In the genomic region with DNA sequence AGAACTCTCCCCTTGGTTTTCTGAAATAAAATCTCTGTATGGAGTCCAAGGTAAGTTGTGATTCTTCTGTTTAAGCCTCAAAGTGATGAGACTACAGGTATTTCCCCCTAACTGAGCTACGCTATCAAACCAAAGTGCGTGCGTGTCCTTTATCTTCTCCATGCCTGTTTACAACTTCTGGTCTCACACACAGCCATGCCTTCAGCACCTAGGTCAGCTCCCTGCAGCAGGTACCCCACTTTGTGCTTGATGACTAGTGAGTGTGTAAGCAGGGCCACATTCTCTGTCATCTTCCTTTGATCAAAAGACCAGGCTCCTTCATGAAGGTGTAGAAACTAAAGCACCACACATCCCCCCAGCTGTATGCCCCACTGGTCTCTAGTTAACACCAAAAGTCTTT, we compare ENCODE assay signal across 8 mouse cellular contexts. TPM values are rescaled to one million over a fixed set of nuclear protein-coding genes. Genes with fewer than 3 reads are reported as not detected.
DNase-seq lines count a peak whose midpoint lies in the region; TF ChIP-seq lines count a peak whose summit lies in the region.
"Had no signal": no experiment of that assay in that cellular context is flagged by ENCODE, and none has a peak within 500 bp of the region (broad histone marks: within the 10 kb centered on the region; RNA-seq: fewer than 3 reads in every experiment).

No protein-coding gene starts in this region.

- H3K27me3 ChIP-seq in MEL (ENCODE audit: control insufficient read depth in 1 of 2, insufficient read depth in 2 of 2, low read length in 2 of 2) = no peaks in the 10 kb centered on the region

- TF ChIP-seq EP300 in MEL (IDR thresholded peaks at IDR 0.05; ENCODE audit: low read depth in 1 of 2, low read length in 2 of 2) = no peak

- no peak overlapping the region for H3K9ac ChIP-seq in MEL (ENCODE audit: control insufficient read depth, low read depth, low read length, poor library complexity, severe bottlenecking)

- H3K9me3 ChIP-seq in MEL (replicated peaks; ENCODE audit: insufficient read depth, low read length) = no peaks in the 10 kb centered on the region

- no peak for TF ChIP-seq RAD21 in MEL (IDR thresholded peaks at IDR 0.05; ENCODE audit: low read depth, low read length)

- no peak overlapping the region for H3K4me3 ChIP-seq in MEL (ENCODE audit: control insufficient read depth in 1 of 2, insufficient read depth in 1 of 2, low read depth in 2 of 2, low read length in 2 of 2)

- H3K79me2 ChIP-seq in MEL (ENCODE audit: control insufficient read depth, insufficient read depth, low read length, poor library complexity) = no peaks in the 10 kb centered on the region

- TF ChIP-seq POLR2A in MEL (IDR thresholded peaks at IDR 0.05; ENCODE audit: control insufficient read depth in 1 of 2, insufficient read depth in 1 of 2, low read depth in 1 of 2, low read length in 2 of 2, poor library complexity in 1 of 2) = no peak

- no peaks in the 10 kb centered on the region for H3K36me3 ChIP-seq in MEL (ENCODE audit: control insufficient read depth in 1 of 2, insufficient read depth in 2 of 2, low read length in 2 of 2)

- no peaks in the 10 kb centered on the region for H3K4me1 ChIP-seq in MEL (ENCODE audit: control insufficient read depth in 1 of 2, insufficient read depth in 2 of 2, low read length in 2 of 2)

- no peak for TF ChIP-seq CTCF in MEL (IDR thresholded peaks at IDR 0.05 in 2 of 3, conservative IDR thresholded peaks at IDR 0.05 in 1 of 3; ENCODE audit: control insufficient read depth in 1 of 3, insufficient read depth in 1 of 3, low read depth in 2 of 3, low read length in 3 of 3, poor library complexity in 1 of 3, severe bottlenecking in 1 of 3)

- peak; percentile 68 for DNase-seq in kidney, postnatal 10 days
- DNase-seq in kidney, adult 18-20 months = no peak
- peak; percentile 61 for DNase-seq in MEL (ENCODE audit: low read depth, low spot score)
- DNase-seq in adrenal gland, postnatal 25 days = peak; percentile 63
- DNase-seq in mesoderm, embryonic 11.5 days (ENCODE audit: low read depth, low spot score) = peak; percentile 61
- no peak for DNase-seq in ovary, postnatal 14 days (ENCODE audit: low spot score)
- DNase-seq in adipocyte (ENCODE audit: low spot score) = no peak
- DNase-seq: cerebellum, adult 9-11 months had no signal

- no peak overlapping the region for H3K27ac ChIP-seq in MEL (ENCODE audit: control insufficient read depth, low read depth, low read length)

TF ChIP-seq in MEL, 35 proteins besides CTCF, POLR2A, EP300 and RAD21:
- TF ChIP-seq MYC (IDR thresholded peaks at IDR 0.05; ENCODE audit: low read depth, low read length) (no peak), MAFK (IDR thresholded peaks at IDR 0.05; ENCODE audit: borderline replicate concordance, low read depth, low read length) (no peak), BHLHE40 (IDR thresholded peaks at IDR 0.05; ENCODE audit: borderline replicate concordance, low read depth, low read length) (no peak), NRF1 (IDR thresholded peaks at IDR 0.05; ENCODE audit: insufficient read depth, low read depth, low read length, poor library complexity, severe bottlenecking) (no peak), MEF2A (IDR thresholded peaks at IDR 0.05; ENCODE audit: extremely low read depth, insufficient replicate concordance, low read depth, low read length, poor library complexity, severe bottlenecking) (no peak), ZKSCAN1 (IDR thresholded peaks at IDR 0.05; ENCODE audit: low read depth, low read length) (no peak), CHD1 (IDR thresholded peaks at IDR 0.05; ENCODE audit: low read depth, low read length) (no peak), USF1 (IDR thresholded peaks at IDR 0.05; ENCODE audit: low read depth, low read length) (no peak), UBTF (IDR thresholded peaks at IDR 0.05; ENCODE audit: borderline replicate concordance, insufficient read depth, low read depth, low read length) (no peak), SIN3A (IDR thresholded peaks at IDR 0.05; ENCODE audit: low read length) (no peak), HCFC1 (IDR thresholded peaks at IDR 0.05; ENCODE audit: low read depth, low read length) (no peak)
TF ChIP-seq in MEL: peak in this region for 0.

RNA-seq across cellular contexts. Expression of a gene that starts 22.0 kb away (rescaled TPM):
- total RNA-seq in MEL (2012; rRNA removed) = 7.2 and 9.9 TPM in 2 replicates
- 1 to 10 TPM in 1 of 2 experiments, not detected in 1; 9.5 TPM for polyA plus RNA-seq in MEL (2012; ENCODE audit: insufficient read depth in 1 of 2, insufficient read length in 2 of 2, low read depth in 1 of 2, low replicate concordance in 2 of 2, missing spikeins in 1 of 2)
- total RNA-seq in adrenal gland, postnatal 25 days (2021) = 7.1 and 8.7 TPM in 2 replicates

Comparison
In these comparisons a context has a peak if more than half of its experiments do, and no peak if none do; other contexts are left out.
1. DNase-seq: peak in kidney, postnatal 10 days (single experiment), MEL (single experiment), adrenal gland, postnatal 25 days (single experiment) and mesoderm, embryonic 11.5 days (single experiment); none in kidney, adult 18-20 months (single experiment), ovary, postnatal 14 days (single experiment) and adipocyte (single experiment).